Mouse (Mus musculus) liver, postnatal 0 days (tissue): Measurements from ENCODE around the gene Dhrs2.

ENCODE experiments used
- CTCF ChIP-seq: sonication (generic); IDR thresholded peaks from 2 replicates; pipeline ENCODE4 v1.5.1; 2016; ENCODE audit warnings: antibody characterized with exemption, low read depth
- EP300 ChIP-seq: IDR thresholded peaks from 2 replicates; pipeline ENCODE4 v1.6.1; 2016; ENCODE audit warnings: antibody characterized with exemption, low read depth, mild to moderate bottlenecking

- TF ChIP-seq EP300 (no peak), CTCF (no peak)
Measured at GRCm38 (mm10) chr14:55205045-55205750, 16.6 kb upstream of the Dhrs2 start.
